Mouse (Mus musculus): ENCODE measurements around the gene Gm43552. TPM values are rescaled to one million over a fixed set of nuclear protein-coding genes. Genes with fewer than 3 reads are reported as not detected.

The Gm43552 gene
- not detected for polyA plus RNA-seq (2015; fragmentation: Illumina TruSeq; extraction: RNeasy Lipid Tissue Mini Kit (QIAGEN cat#74804); ENCODE audit: insufficient read depth, low replicate concordance)

DNA sequence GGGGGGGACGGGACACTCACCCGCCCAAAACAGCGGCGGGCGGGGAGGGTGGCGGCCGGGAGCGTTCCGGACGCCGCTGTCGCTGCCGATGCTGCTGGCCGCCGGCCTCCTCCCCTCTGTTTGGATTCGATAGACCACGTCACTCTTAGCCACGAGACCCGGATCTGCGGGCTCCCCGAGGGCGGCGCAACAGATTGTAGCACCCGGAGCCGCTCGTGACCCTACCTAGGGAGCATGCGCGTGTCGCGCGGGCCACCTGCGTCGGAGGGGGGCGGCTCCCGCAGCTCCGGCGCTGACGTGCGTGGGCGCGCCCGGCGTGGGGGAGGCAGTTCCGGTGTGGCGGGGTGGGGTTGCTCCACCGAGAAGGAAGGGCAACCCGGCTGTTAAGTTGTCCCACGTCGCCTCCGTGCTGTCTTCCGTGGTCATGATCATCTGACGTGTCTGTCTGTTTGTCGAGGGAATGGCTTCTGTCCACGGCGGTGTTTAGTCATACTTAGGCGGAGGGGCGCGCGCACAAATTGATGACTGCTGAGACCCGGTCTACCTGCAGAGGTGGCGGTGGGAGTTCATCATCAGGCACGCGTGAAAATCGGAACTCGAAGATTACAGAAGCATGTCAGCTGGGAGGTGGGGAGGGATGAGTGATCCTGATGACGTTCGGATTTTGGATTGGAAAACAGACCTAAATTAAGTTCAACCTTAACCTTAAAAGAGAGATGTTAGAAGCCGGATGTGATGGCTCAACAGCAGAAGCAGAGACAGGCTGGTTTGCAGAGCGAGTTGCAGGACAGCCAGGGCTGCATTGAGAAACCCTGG is at the start of gene Gm43552:
Gm43552 (minus strand) TSS at position 118 of the 816 bp plus-strand sequence.

GRCm38 (mm10) chr5:65536751-65537419 is 44.3 kb upstream of the Gm43552 start, which contains the start of the genes Smim14 and Ube2k:
TSS of gene Smim14 (minus strand) at chr5:65537184.
TSS of gene Ube2k (plus strand) at chr5:65537233.

DNA sequence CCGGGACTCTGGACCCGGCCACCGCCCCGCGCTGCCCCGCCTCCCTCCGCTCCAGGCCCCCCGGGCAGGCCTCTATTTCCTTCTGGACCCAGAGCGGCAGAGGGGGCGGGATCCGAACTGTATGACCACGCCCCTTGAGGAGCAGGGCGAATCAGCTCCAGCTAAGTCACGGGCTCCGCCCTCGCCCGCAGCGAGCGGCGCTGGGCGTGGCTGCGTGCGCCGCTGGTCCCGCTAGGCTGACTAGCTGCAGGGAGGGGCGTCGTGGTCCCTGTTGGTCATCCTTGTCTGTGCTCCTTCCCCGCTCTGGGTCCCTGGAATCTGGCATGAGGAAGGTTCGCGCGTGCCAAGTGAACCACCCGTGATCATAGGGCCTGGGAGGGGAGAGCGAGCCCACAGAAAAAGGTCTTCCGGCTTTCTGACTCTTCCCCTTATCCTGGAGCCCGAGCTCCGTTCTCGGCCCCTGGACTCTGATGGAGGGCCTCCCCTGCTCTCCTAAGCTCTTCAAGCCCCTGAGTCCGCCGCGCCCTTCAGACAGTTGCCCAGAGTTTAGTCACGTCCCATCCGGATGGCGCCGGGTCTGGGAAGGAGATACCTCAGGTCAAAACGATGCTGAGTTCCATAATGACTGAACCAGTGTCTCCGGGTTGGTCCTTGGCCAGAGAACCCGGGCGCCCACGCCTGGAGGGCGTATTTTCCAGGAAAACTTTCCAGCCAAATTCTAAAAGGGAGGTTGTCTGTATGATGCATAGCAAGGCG is 56.6 kb downstream of the Gm43552 start, which contains the start of gene Ugdh:
Ugdh (minus strand) TSS at position 144 of the 756 bp plus-strand sequence.

DNA sequence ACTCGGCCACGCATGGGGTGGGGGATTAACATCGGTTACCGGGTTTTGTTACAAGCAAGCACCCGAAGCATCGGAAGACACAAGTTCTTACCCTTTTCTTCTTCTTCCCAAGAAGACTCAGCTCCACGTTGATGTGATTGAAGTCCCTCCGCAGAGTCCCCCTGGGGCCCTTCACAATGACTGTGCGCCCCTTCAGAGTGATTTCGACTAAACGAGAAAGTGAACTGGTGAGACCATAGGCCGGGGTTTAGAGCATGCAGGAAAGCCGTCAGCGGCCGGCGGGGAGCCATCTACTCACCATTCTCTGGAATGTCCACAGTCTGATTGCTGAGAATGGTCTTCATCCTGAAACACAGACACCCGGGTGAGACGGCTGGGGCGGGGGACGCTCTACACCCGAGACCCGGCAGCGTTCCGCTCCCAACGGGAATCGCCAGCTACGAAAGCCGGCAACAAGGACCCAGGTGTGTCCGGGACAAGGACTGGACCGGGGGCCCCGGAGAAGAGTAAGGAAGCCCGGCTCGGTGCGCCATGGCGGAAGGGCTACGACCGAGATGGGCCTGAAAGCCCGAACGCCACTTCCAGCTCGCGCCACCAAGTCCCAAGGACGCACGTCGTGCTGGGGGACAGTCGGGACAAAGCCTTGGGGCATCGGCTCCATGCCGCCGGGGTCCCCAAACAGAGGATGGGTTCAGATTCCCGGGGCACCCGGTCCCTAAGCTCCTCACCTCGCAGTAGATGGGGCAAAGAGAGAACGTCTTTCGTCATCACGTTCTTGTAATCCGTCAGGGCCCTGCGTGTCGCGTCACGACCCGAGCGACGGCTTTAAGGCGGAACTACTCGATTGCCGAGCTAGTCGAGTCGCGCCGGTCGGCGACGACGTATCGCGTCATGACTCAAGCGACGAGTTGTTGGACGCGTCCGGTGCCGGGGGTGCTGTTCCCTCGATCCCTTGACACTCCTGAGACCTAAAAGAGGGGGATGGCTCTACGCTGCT is 101.7 kb downstream of the Gm43552 start, which contains the start of the genes Rpl9 and Lias:
Rpl9 (minus strand) TSS at position 797 of the 997 bp plus-strand sequence.
Lias (plus strand) TSS at position 850 of the 997 bp plus-strand sequence.

Other genes with a start within 250 kb of the Gm43552 start
- 63.2 TPM for gene Rfc1, start 157.2 kb downstream of the Gm43552 start, polyA plus RNA-seq (2015; fragmentation: Illumina TruSeq; extraction: RNeasy Lipid Tissue Mini Kit (QIAGEN cat#74804); ENCODE audit: insufficient read depth, low replicate concordance)
- gene Klb, start 144.5 kb downstream of the Gm43552 start, polyA plus RNA-seq (2015; fragmentation: Illumina TruSeq; extraction: RNeasy Lipid Tissue Mini Kit (QIAGEN cat#74804); ENCODE audit: insufficient read depth, low replicate concordance) = 0.10 TPM
- gene Rpl9, start 101.4 kb downstream of the Gm43552 start, polyA plus RNA-seq (2015; fragmentation: Illumina TruSeq; extraction: RNeasy Lipid Tissue Mini Kit (QIAGEN cat#74804); ENCODE audit: insufficient read depth, low replicate concordance) = 3,202 TPM
- gene Lias, start 101.3 kb downstream of the Gm43552 start, polyA plus RNA-seq (2015; fragmentation: Illumina TruSeq; extraction: RNeasy Lipid Tissue Mini Kit (QIAGEN cat#74804); ENCODE audit: insufficient read depth, low replicate concordance) = 39.7 TPM
- gene Ugdh, start 56.9 kb downstream of the Gm43552 start, polyA plus RNA-seq (2015; fragmentation: Illumina TruSeq; extraction: RNeasy Lipid Tissue Mini Kit (QIAGEN cat#74804); ENCODE audit: insufficient read depth, low replicate concordance) = 43.7 TPM
- gene Smim14, start 44.4 kb upstream of the Gm43552 start, polyA plus RNA-seq (2015; fragmentation: Illumina TruSeq; extraction: RNeasy Lipid Tissue Mini Kit (QIAGEN cat#74804); ENCODE audit: insufficient read depth, low replicate concordance) = 242 TPM
- gene Ube2k, start 44.4 kb upstream of the Gm43552 start, polyA plus RNA-seq (2015; fragmentation: Illumina TruSeq; extraction: RNeasy Lipid Tissue Mini Kit (QIAGEN cat#74804); ENCODE audit: insufficient read depth, low replicate concordance) = 92.0 TPM
- 231 TPM for gene Pds5a, start 205.4 kb upstream of the Gm43552 start, polyA plus RNA-seq (2015; fragmentation: Illumina TruSeq; extraction: RNeasy Lipid Tissue Mini Kit (QIAGEN cat#74804); ENCODE audit: insufficient read depth, low replicate concordance)